Mouse (Mus musculus) adipocyte (in vitro differentiated cells): ENCODE measurements around the gene Col6a4.
A peak's percentile ranks its signal among the peaks of the same experiment; 100 is the strongest.

ENCODE experiments used
- DNase-seq: peaks from one replicate; pipeline ENCODE4 v3.0.0-alpha.2; 2016; ENCODE audit warnings: low spot score

Gene Col6a4

GRCm38 (mm10) chr9:106071651-106072050, 24.9 kb downstream of the Col6a4 start:
- DNase-seq = no peak

DNA sequence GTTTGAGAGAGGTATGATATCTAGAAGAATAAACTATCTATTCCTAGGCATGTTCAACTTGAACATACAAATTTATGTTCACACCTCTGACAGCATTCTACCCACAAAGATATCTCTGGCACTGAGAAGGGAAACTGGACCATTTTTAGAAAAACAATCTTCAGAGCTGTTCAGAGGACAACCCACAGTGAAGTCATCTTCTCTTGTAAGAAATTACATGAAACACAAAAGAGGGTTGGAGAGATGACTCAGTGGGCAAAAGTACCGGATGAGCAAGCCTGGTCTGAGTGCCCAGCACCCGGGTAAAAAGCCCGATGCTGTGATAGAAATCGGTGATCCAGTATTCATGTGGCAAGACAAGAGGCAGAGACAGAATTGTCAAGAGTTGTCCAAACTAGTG, 43.1 kb downstream of the Col6a4 start:
- no peak for DNase-seq

DNA sequence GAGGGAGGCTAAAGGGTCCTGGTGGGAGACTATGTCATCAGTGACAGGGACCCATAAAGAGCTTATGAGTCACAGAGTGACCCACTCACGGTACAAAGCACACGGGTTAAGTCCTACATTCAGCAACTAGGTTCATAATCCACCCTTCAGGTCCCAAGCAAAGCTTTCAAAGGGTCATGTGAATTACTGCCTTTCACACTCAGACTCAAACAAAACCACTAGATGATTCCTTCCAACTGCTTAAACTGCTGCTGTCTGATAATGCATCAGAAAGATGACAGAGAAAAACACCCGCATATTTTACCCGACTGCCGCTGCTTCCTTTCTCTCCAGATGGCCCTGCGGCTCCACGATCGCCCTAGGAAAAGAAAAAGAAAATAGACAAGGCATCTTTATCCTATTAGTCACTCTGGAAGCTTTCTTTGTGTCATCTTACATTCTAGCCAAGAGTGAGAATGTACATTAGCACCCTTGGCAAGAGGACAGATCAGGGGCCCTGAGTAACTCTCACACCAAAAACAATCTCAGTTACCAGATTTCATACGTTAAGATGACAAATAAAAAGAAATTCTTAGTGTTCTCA, 52.6 kb downstream of the Col6a4 start:
- no peak for DNase-seq

DNA sequence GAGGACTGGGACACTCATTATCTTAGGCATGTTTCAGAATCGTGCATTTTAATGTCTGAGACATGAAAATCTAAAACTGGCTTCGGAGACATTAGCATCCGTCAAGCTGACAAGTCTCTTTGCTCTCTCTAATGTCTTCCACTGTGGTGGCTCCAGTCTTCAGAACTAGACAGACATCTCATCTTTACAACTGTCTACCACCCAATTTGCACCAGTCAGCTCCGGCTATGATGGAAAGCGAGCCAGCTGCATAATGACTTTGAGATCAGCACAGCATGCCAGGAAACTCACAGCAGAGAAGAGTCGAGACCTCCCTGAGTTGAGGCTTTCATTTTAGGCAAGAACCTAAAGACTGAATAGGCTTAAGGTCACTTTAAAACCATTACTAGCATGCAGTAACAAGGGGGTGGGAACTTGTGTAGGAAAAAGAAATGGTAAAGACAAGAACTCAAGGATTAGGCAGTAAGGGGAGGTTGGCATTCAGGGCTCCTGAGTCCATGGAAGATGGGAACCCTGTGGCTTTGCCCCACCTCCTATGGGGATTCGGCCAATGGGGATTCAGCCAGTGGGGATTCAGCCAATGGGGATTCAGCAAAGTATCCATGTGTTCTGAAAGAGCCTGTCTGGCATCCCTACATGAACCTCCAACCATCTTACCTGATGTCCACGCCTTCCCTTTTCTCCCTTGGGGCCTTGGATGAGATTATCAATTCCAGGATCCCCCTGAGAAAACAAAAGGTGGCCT, 56.5 kb downstream of the Col6a4 start:
- DNase-seq = no peak

DNA sequence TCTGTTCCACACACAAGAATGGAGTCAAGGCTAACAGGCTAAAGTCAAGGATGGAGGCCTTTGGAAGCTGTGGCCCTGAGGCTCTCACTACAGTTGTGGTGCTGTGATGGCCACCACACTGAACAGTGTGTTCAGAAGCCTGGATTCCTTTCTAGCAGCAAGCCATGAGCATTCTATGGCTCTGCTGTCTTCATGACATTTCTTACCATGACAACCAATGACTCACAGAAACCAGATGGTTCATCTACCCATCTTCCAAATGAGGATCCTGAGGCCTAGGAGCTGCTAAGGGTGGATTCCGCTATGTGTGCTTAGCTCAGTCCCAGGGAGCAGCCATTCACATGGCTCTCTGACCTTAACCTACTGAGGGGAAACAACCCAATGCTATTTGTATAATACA, 57.3 kb downstream of the Col6a4 start:
- DNase-seq = no peak

- peak; percentile 71 for DNase-seq
Observed at GRCm38 (mm10) chr9:106038865-106039264, 57.7 kb downstream of the Col6a4 start.

GRCm38 (mm10) chr9:106015666-106016065, 80.9 kb downstream of the Col6a4 start:
- DNase-seq = peak; percentile 47

- no peak for DNase-seq
Observed at GRCm38 (mm10) chr9:106013139-106013538, 83.4 kb downstream of the Col6a4 start.

DNA sequence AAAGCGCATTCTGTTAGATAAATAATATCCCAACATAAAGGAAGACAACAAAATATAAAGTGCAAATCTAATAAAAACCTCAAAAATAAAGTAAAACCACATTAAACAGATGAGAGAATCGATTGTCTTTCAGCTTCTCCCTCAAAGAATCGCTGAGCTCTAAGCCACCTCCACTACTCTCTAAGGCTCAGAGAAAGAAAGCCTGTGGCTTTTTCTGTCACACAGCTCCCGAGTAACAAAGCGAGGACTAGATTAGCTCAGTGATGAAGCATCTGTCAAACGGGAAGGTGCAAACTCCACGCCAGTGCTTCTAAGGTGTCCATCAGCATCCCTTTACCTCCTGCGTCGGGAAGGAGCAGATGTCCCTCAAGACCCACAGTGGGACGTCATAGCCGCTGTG, 98.6 kb downstream of the Col6a4 start:
- DNase-seq = no peak

DNA sequence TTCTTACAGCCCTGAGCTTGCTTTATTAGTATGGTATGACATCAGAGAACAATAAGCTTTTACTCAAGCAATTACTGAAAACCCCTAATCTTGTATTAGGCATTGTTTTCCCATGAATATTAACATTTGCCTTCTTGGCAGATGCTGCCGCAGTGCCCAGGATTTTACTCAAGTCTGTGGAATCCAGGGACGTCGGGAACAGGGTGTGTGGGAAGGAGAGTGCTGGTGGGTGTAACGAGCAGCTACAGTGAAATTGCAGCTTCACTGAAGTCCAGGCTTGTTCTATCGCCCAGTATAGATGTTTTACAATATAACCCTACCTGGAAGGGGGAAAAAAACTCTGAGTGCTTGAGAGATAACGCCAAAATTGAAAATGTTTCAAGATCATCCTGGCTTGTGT, 104.2 kb downstream of the Col6a4 start:
- no peak for DNase-seq

GRCm38 (mm10) chr9:105990099-105990498, 106.5 kb downstream of the Col6a4 start:
- DNase-seq = no peak

DNA sequence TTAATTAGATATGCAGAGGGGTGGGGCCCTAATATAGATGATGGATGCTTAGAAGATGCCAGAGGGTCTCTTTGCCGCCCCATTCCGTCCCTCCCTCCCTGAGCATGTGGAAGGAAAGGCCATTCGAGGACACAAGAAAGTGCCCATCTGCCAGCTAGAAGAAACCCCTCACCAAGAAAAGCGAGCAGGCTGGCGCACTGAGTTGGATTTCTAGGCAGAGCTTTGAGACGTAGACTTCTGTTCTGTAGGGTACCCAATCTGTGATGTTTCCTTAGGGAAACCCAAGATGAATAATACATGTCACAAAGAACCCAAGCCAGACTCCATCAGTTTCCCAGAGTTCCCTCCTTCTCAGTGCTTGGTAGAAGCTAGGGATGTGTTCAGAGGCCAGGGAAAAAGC, 107.1 kb downstream of the Col6a4 start:
- DNase-seq = no peak

DNA sequence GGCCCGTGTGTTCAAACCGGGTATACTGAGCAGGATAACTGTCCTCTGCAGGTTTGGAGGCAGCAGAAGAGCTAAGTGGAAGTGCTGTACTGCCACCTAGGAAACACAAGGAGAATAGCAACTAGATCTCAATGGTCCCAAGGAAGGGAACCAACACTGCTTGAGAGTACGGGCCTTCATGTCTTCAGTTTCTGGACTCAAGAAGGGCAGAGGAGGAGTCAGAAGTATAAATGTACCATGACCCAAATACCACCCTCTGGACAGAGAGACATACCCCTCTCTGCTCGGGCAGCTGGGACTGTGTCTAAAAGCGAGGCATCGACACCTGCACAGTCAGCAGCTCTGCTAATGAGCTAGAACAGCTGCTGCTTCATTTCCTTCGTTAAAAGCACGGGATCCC, 108.5 kb downstream of the Col6a4 start:
- peak; percentile 7 for DNase-seq

DNA sequence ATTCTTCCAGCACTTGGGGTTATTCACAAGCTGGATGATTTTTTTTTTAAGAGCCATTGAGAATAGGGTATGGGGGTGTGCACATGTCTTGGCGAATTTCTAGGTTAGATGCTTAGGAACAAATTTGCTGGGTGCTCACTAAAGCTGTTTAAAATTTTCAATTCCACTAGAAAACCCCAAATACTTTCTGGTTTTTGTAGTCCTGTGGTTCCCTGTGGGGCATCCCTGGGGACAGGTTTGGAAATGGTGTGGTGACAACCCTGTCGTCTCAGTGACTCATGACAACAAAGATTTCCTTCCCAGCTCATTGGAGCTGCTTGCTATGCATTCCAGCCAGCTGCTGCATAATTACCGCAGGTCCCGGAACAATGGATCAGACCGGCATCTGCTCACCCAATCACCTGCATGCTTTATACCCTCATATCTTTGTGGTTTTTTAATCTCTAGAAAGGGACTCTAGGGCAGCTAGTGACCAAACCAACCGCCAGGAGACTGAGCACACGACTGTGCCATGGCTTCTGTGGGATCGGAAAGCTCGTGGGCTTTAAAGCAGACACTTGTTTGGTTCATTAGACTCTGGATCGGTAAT, 111.6 kb downstream of the Col6a4 start:
- no peak for DNase-seq

DNA sequence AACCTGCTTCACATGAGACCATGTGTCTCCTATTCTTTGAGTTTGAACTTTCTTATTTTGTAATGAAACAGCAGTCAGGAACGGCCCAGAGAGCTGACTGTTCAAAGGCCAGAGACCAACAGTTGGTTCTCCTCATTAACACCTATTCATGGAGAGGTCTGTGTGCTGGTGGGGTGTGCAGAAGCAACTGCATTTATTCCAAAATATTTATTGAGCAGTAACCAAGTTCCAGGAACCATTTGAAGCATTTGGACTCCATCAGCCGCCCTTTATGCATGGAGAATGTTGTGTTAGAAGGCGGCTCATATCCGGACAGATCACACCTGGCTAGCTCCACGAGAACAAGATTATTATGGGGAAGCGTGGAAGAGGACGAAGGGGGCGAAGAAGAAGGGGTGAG, 118.1 kb downstream of the Col6a4 start:
- DNase-seq = no peak

DNA sequence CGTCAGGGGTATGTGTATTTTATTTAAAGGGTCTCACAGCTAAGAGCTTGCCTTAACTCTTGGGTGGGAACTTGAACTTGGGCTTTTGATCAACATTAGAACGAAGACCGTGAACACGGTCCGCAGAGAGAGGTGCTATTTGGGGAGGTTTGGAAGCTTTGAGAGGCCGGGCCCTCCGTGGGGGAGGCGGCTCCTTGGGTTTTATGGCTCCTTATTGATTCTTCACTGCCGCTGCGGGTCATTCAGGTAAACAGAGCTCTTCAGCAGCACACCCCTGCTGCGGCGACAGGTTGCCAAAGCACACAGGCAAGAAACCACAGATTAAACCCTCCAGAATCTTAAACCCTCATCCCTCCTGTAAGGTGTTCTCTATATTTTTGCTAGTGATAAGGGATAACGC, 119.7 kb downstream of the Col6a4 start:
- no peak for DNase-seq

- DNase-seq = no peak
Observed at GRCm38 (mm10) chr9:105976314-105976713, 120.3 kb downstream of the Col6a4 start.

GRCm38 (mm10) chr9:105973736-105974135, 122.8 kb downstream of the Col6a4 start:
- no peak for DNase-seq

GRCm38 (mm10) chr9:105972031-105972430, 124.6 kb downstream of the Col6a4 start:
- no peak for DNase-seq

GRCm38 (mm10) chr9:105971351-105971894, 125.2 kb downstream of the Col6a4 start:
- no peak for DNase-seq

DNA sequence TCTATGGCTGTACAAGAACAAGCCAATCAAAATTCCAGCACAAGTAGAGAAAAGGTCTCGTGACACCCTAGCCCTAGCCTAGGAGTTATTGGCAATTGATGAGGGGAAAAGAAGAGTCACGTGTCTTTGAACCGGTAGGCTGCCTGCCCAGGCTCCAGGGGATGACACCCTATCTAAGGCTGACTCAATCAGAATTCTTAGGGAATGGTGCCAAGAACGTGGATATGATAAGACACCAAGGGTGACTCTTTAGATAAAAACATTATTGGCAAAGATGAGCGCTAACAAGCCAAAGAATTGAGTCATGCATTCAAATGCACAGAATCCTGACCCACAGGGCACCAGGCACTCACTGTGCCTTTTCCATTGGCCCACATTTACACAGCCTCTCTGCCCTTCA, 125.7 kb downstream of the Col6a4 start:
- no peak for DNase-seq

DNA sequence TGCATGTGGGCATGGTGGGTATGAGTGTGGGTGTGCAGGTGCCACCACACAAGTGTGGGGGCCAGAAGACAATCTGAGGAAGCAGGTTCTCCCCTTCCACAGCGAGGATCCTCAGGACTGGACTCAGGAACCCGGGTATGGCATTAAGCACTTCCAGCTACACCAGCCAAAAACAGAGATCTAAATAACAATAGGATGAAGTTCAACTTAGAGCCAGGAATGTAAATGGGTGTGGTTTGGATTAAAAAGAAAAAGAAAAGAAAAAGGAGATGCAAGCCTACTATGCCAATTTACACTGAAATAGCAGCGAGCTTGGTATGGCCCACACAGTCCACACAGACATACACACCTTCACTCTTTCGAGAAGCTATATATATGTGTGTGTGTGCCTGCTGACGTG, 128.6 kb downstream of the Col6a4 start:
- DNase-seq = no peak

DNA sequence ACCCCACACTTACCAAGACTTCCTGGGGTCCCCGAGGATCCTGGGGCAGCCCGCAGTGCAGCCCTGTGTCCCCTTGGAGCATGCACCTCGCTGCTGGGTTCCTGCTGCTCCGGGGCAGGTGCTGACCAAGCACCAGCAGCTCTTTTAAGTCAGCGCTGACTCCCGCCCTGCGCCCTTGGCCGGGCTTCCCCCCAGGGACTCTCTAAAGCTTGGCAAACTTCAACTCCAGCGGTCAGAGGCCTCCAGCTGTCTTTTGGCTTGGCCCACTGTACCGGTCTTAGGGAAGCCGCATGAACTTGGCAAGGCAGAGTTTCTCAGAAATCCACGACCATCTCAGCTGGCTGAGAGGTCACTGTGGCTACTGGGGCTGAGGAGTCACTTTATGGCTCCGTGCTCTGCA, 136.1 kb downstream of the Col6a4 start, which contains the start of gene Col6a5:
Col6a5 (minus strand) TSS at position 111 of the 400 bp plus-strand sequence.
- DNase-seq = no peak
